Mouse (Mus musculus): Measurements from ENCODE around the gene Tctex1d4.

DNA sequence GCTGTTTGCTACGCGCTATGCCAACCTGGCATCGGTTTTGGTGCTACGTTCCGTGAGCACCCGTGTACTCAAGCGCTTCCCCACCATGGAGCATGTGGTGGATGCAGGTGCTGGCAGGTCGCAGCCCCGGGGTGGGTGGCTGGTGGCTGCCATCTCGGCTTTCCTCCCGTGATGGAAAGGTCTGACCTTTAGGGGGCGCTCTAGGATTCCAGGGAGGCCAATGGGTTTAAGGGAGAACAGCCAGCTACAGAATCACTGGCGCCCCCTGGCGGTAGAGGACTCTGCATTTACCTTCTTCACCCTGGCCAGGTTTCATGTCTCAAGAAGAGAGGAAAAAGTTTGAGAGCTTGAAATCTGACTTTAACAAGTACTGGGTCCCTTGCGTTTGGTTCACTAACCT is 19.6 kb downstream of the Tctex1d4 start:
- TF ChIP-seq POLR2A (IDR thresholded peaks at IDR 0.05; ENCODE audit: borderline replicate concordance, control insufficient read depth, low read depth, low read length) (no peak), CTCF (IDR thresholded peaks at IDR 0.05; ENCODE audit: control insufficient read depth, insufficient read depth, low read length) (peak; percentile 92)

Data from bone marrow, adult 2 months (tissue).